Mouse (Mus musculus) limb, embryonic 15.5 days (tissue): Measurements from ENCODE around the gene Asic4. TPM values are rescaled to one million over a fixed set of nuclear protein-coding genes. Genes with fewer than 3 reads are reported as not detected.
A peak's percentile ranks its signal among the peaks of the same experiment; 100 is the strongest.

Experiments
- ATAC-seq: fragments of 200-750 bp; cut with Nextera tagmentation; 2 replicates; pipeline ENCODE4 v1.8.0; 2017; ENCODE audit warnings: low read depth, moderate TSS enrichment; ENCODE audit not compliant: insufficient number of reproducible peaks, low FRiP score, low TSS enrichment
- H3K27ac ChIP-seq: fragments of 300-500 bp; sonication (generic); 2 replicates; pipeline ENCODE4 v1.5.1; 2015; ENCODE audit warnings: moderate library complexity, mild to moderate bottlenecking, inconsistent platforms
- H3K27me3 ChIP-seq: fragments of 300-500 bp; sonication (generic); 2 replicates; pipeline ENCODE4 v1.6.1; 2015; ENCODE audit warnings: inconsistent platforms
- H3K36me3 ChIP-seq: fragments of 300-500 bp; sonication (generic); 2 replicates; pipeline ENCODE4 v1.6.1; 2015; ENCODE audit warnings: inconsistent platforms
- H3K4me1 ChIP-seq: fragments of 300-500 bp; sonication (generic); 2 replicates; pipeline ENCODE4 v1.6.1; 2015; ENCODE audit warnings: inconsistent platforms
- H3K4me2 ChIP-seq: fragments of 300-500 bp; sonication (generic); 2 replicates; pipeline ENCODE4 v1.6.1; 2015; ENCODE audit warnings: mild to moderate bottlenecking, inconsistent platforms
- H3K4me3 ChIP-seq: fragments of 300-500 bp; sonication (generic); 2 replicates; pipeline ENCODE4 v1.5.1; 2015; ENCODE audit warnings: mild to moderate bottlenecking, inconsistent platforms
- H3K9ac ChIP-seq: fragments of 300-500 bp; sonication (generic); 2 replicates; pipeline ENCODE4 v1.6.1; 2015; ENCODE audit warnings: inconsistent platforms
- H3K9me3 ChIP-seq: fragments of 300-500 bp; sonication (generic); 2 replicates; pipeline ENCODE4 v1.6.1; 2016; ENCODE audit warnings: inconsistent platforms
- WGBS: fragments of 180-500 bp; shearing (Covaris S2); methylation state at CpG from one replicate; pipeline ENCODE4 v1.1.7; 2015; 5-methylcytosine and 5-hydroxymethylcytosine counted together
- polyA plus RNA-seq: library from polyadenylated mRNA; unstranded; fragments of >200 nt; fragmentation: Nextera tagmentation; extraction: Ambion mirVana; gene quantifications from 2 replicates; pipeline ENCODE4 v1.2.1, GENCODE M21; 2015

The Asic4 gene
- polyA plus RNA-seq, 1 experiment from 2014 or later, result 0.14 TPM

DNA sequence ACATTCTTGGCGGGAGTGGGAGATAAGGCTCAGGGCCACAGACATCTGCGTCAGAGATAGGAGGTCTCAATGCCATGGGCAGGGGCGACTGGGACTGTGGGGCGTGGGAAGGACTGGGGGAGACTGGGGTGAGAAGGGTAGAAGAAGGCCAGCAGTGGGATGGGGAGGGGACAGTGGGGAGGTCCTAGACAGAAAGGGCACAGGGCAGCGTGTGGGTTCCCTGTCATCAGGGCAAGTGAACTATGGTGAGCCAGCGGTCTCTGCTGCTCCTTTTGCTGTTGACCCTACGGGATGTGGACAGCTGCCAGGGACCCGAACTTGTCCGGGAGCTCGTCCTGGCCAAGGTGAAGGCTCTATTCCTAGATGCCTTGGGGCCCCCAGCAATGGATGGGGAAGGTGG, 56.8 kb downstream of the Asic4 start, which contains the start of gene Inha:
Gene Inha (plus strand): TSS at position 72 of the 400 bp plus-strand sequence.
- no peaks in the 10 kb centered on the region for H3K9me3 ChIP-seq
- peak within 1 kb of the TSS; percentile 81 for H3K4me2 ChIP-seq
- H3K4me1 ChIP-seq, result peaks cover 46% of the 10 kb centered on the region
- 71% methylated on average over 10 of the region's 10 CpGs for WGBS
- no peaks in the 10 kb centered on the region for H3K27me3 ChIP-seq
- peak within 1 kb of the TSS; percentile 92 for H3K9ac ChIP-seq
- no peak for ATAC-seq
- H3K4me3 ChIP-seq, result peak within 1 kb of the TSS; percentile 85
- peak within 1 kb of the TSS; percentile 98 for H3K27ac ChIP-seq
- H3K36me3 ChIP-seq, result peaks cover 17% of the 10 kb centered on the region

DNA sequence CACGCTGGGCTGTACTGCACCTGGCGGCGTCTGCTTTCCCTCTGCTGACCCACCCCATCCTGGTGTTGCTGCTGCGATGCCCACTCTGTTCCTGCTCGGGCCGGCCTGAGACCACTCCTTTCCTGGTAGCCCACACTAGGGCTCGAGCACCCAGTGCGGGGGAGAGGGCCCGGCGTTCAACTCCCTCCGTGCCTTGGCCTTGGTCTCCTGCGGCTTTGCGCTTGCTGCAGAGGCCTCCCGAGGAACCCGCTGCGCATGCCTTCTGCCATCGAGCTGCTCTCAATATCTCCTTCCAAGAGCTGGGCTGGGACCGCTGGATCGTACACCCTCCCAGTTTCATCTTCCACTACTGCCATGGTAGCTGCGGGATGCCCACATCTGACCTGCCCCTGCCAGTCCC, 59.4 kb downstream of the Asic4 start:
- Histone ChIP-seq H3K27ac (no peak overlapping the region), H3K9ac (no peak overlapping the region), H3K4me1 (peaks cover 31% of the 10 kb centered on the region), H3K4me2 (no peak overlapping the region), H3K4me3 (no peak overlapping the region), H3K27me3 (no peaks in the 10 kb centered on the region), H3K9me3 (no peaks in the 10 kb centered on the region), H3K36me3 (no peaks in the 10 kb centered on the region)
- no peak for ATAC-seq
- WGBS, result 63% methylated on average over 20 of the region's 20 CpGs

DNA sequence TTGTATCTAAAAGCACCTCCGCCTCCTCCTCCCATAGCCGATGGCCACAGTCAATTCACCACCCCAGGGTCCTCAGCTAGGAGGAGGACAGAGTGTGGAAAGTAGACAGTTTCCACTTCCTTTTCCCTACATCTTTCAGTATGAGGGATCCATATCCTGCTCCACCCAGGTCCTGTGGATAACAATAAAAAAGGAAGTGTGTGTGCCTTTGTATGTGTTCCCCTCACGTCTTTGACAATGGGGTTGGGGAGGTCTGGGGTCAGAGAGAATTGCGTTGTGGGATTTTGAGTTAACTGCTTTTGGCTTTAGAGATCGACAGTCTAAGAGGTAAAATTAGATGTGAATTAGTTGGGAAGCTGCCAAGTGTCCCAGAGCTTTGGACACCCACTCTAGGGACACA, 59.9 kb downstream of the Asic4 start:
- ATAC-seq, result no peak
- Histone ChIP-seq H3K27ac (no peak overlapping the region), H3K4me3 (no peak overlapping the region), H3K27me3 (no peaks in the 10 kb centered on the region), H3K4me2 (no peak overlapping the region), H3K4me1 (peaks cover 26% of the 10 kb centered on the region), H3K9me3 (no peaks in the 10 kb centered on the region), H3K36me3 (no peaks in the 10 kb centered on the region), H3K9ac (no peak overlapping the region)
- 65% methylated on average over 5 of the region's 5 CpGs for WGBS

DNA sequence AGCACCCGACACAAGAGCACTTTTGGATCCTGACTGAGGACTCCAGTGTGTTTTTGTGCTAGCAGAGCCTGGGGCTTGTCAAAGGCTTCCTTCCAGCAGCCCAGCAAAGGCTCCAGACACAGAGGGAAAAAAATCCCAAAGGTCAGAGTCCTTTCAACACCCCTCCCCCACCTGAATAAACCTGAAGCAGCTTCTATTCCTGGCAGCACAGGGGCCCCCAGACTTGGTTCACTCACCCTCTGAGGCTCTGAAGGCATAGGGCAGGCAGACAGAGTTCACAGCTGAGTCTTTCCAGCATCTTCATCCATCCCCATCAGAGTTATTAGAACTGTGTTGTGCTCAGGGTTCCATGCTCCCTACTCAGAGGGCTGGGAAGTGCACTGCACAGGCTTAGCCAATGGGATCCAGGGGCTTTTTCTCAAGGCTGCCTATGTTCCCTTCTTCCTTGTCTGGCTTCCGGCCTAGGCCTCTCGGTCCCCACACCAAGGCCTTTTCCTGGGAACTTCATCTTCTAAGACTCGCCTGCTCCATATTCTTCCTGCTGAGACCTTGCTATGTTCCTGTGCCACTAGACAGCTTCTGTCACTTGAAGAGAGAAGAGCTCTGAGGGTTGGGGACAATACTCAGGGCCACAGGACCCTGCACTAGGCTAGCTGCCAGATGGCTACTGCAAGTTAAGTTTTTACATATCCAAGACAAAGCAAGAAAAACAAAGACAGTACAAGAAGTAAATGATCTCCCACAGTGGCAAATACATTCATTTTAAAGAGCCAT, 61.4 kb downstream of the Asic4 start:
- H3K4me2 ChIP-seq, result no peak overlapping the region
- H3K27ac ChIP-seq, result peak overlapping the region; percentile 47
- no peaks in the 10 kb centered on the region for H3K36me3 ChIP-seq
- no peak for ATAC-seq
- H3K27me3 ChIP-seq, result no peaks in the 10 kb centered on the region
- H3K4me1 ChIP-seq, result peaks cover 22% of the 10 kb centered on the region
- H3K4me3 ChIP-seq, result no peak overlapping the region
- no peak overlapping the region for H3K9ac ChIP-seq
- 53% methylated on average over 4 of the region's 4 CpGs for WGBS
- no peaks in the 10 kb centered on the region for H3K9me3 ChIP-seq

DNA sequence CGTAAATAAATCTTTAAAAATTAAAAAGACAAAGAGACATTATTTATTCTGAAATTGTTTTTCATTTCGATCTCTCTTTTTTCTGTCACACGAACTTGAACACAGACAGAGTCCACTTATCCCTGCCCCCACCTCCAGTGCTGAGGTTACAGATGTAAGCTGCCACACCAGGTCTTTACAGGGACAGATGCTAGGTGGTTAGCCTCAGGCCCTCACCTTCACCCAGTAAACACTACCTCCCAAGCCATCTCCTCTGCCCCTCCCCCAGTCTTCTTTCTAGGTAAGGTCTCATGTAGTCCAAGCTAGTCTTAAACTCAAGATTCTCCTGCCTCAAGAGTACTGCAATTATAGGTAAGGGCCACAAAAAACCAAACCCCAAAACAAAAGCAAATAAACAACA, 62.3 kb downstream of the Asic4 start:
- H3K27ac ChIP-seq, result no peak overlapping the region
- H3K4me1 ChIP-seq, result peaks cover 14% of the 10 kb centered on the region
- H3K36me3 ChIP-seq, result no peaks in the 10 kb centered on the region
- H3K27me3 ChIP-seq, result no peaks in the 10 kb centered on the region
- no peak overlapping the region for H3K9ac ChIP-seq
- no peak overlapping the region for H3K4me3 ChIP-seq
- no peaks in the 10 kb centered on the region for H3K9me3 ChIP-seq
- H3K4me2 ChIP-seq, result no peak overlapping the region
- 85% methylated on average over 3 of the region's 3 CpGs for WGBS
- no peak for ATAC-seq

DNA sequence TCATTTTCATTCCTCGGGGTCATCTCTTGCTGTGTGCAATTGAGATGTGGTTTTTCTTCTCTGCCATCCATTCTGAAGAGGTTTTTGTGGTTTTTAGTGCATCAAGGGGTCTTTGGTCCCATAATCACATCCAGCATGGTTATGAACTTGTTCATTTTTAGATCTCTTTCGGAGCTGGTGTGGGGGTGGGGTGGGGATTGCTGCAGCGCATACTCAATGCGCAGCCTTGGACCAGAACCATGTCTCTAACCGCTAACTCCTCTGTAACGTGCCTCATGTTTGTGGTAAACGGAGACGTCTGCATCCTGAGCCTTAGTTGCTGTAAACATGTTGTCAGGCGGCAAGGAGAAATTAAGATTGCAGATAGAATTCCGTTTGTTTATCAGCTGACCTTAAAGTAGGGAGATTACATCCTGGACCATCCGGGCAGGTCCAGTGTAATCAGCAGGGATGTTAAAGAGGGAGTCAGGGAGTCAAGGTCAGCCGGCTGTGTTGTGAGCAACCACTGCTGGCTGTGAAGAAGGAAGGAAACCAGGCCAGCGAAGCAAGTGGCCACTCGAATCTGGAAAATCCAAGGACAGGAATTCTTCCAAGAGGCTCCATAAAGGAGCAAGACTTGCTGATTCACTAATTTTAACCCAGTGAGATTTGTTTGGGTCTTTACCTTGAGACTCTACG, 66.6 kb downstream of the Asic4 start:
- no peak overlapping the region for H3K27ac ChIP-seq
- no peak for ATAC-seq
- 73% methylated on average over 15 of the region's 15 CpGs for WGBS

DNA sequence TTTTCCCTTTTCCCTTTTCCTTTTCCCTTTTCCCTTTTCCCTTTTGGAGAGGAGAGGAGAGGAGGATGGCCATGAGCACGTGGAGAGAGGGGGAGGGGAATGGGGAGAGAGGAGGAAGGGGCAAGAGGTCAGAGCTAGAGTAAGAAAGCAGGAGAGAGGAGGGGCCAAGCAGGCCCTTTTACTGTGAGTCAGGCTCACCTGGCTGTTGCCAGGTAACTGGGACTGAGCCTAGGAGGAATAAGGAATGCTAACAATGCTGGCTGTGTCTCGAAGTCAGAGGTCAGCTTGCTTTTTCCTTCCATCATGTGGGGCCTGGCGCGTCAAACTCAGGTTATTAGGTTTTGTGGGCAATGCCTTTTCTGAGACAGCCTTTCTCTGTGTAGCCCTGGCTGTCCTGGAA, 67.7 kb downstream of the Asic4 start:
- Histone ChIP-seq H3K9ac (no peak overlapping the region), H3K9me3 (no peaks in the 10 kb centered on the region), H3K36me3 (no peaks in the 10 kb centered on the region), H3K4me3 (no peak overlapping the region), H3K27ac (peak overlapping the region; percentile 76), H3K4me1 (peaks cover 27% of the 10 kb centered on the region), H3K27me3 (no peaks in the 10 kb centered on the region), H3K4me2 (no peak overlapping the region)
- 58% methylated on average over 4 of the region's 4 CpGs for WGBS
- ATAC-seq, result no peak

More for the DNA sequence above, 66.6 kb downstream of the Asic4 start:
- Histone ChIP-seq H3K4me2 (no peak overlapping the region), H3K36me3 (no peaks in the 10 kb centered on the region), H3K27me3 (no peaks in the 10 kb centered on the region), H3K4me1 (peaks cover 24% of the 10 kb centered on the region), H3K4me3 (no peak overlapping the region), H3K9me3 (no peaks in the 10 kb centered on the region), H3K9ac (no peak overlapping the region)

DNA sequence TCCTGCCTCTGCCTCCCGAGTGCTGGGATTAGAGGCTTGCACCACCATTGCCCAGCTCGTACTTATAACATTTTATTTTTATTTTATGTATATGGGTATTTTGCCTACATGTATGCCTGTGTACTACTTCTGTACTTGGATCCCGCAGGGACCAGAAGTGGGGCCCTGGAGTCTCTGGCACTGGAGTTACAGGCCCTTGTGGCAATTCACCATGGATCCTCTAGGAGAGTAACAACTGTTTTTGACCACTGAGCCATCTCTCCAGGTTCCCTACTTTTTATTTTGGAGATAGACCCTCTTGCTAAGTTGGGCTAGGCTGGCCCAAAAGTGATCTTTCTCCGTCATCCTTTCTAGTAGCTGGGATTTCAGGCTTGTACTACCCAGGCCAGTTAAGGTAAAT, 68.2 kb downstream of the Asic4 start:
- Histone ChIP-seq H3K9me3 (no peaks in the 10 kb centered on the region), H3K4me2 (no peak overlapping the region), H3K36me3 (no peaks in the 10 kb centered on the region), H3K27ac (peak overlapping the region; percentile 76), H3K27me3 (no peaks in the 10 kb centered on the region), H3K4me3 (no peak overlapping the region), H3K4me1 (peaks cover 27% of the 10 kb centered on the region), H3K9ac (no peak overlapping the region)
- 94% methylated on average over 4 of the region's 4 CpGs for WGBS
- ATAC-seq, result no peak

DNA sequence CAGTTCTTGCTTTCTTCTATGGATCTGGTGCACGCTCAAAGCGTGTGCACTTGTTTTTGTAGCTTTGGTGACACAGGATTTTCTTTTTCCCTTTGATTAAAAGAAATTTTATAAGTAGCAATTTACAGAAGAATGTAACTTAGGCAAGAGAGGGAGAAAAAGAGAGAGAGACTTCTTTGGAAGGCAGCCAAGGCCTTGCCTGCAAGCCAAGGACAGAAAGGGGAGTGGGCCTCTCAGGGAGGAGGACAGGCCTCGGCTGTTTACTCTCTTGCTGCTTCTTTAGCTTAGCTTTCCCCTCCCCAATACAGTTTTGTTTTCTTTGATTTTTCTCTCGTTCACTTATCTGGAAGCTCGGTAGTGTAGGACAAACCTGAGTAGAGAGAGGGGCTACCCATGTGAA, 69.3 kb downstream of the Asic4 start:
- Histone ChIP-seq H3K9me3 (no peaks in the 10 kb centered on the region), H3K4me1 (peaks cover 27% of the 10 kb centered on the region), H3K9ac (no peak overlapping the region), H3K36me3 (no peaks in the 10 kb centered on the region), H3K27me3 (no peaks in the 10 kb centered on the region), H3K27ac (peak overlapping the region; percentile 97), H3K4me2 (no peak overlapping the region), H3K4me3 (no peak overlapping the region)
- WGBS, result 44% methylated on average over 5 of the region's 5 CpGs
- no peak for ATAC-seq

DNA sequence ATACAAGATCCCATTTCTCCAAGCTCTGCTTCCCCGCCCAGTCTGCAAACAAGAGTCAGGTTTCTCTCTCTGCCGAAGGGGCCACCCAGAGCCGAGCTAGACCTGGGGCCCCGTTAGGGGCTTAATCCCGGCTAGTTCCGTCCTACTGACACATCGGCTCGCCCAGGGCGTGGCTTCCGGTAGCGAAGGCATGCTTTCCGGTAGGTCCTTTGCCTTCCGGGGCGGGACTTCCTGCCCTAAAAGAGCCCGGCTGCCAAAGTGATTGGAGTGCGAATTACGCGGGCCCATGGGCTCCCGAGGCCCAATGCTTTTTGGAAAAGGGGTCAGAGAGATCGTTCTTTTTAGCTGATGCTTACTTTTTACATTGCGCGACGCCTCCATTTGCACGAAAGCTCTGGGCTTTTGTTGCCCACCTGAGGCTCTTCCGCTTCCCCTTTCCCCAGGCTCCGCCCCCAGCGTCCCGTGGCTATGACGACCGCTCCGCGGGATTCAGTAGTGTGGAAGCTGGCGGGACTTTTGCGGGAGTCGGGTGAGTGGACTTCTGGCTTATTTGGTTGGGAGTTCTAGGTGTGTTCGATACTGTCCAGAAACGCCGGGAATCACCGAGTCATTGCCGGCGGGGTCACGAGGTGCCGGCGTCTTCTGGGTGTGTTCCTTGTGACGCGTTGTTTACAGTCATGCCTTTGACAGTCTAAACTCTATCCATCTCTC, 71.2 kb downstream of the Asic4 start, which contains the start of gene Stk11ip:
Gene Stk11ip (plus strand): TSS at position 209 of the 711 bp plus-strand sequence.
- Histone ChIP-seq H3K36me3 (peaks cover 17% of the 10 kb centered on the region), H3K4me1 (peaks cover 27% of the 10 kb centered on the region), H3K27me3 (no peaks in the 10 kb centered on the region), H3K4me3 (peak within 1 kb of the TSS; percentile 61), H3K4me2 (peak within 1 kb of the TSS; percentile 60), H3K27ac (peak within 1 kb of the TSS; percentile 97), H3K9ac (peak within 1 kb of the TSS; percentile 27; the same call in 1 of the 2 replicates), H3K9me3 (no peaks in the 10 kb centered on the region)
- peak; percentile 95 for ATAC-seq
- WGBS, result under 1% methylated on average over 46 of the region's 46 CpGs
